Mouse (Mus musculus) liver, embryonic 11.5 days (tissue): ENCODE measurements around the gene Plekhm3. TPM values are rescaled to one million over a fixed set of nuclear protein-coding genes. Genes with fewer than 3 reads are reported as not detected.

Experiments used
- ATAC-seq: fragments of 200-750 bp; cut with Nextera tagmentation; replicated peaks from 2 replicates; pipeline ENCODE4 v1.8.0; 2017; ENCODE audit warnings: moderate number of reproducible peaks, mild to moderate bottlenecking, moderate TSS enrichment, moderate library complexity; ENCODE audit not compliant: low FRiP score
- DNase-seq: peaks from one replicate; pipeline ENCODE4 v3.0.0-alpha.2; 2017; ENCODE audit warnings: low spot score
- H3K27ac ChIP-seq: fragments of 300-500 bp; sonication (generic); 2 replicates; pipeline ENCODE4 v1.5.1; 2014; ENCODE audit warnings: mild to moderate bottlenecking, low read depth, low read length, control low read depth
- H3K27me3 ChIP-seq: fragments of 300-500 bp; sonication (generic); replicated peaks from 2 replicates; pipeline ENCODE4 v1.6.1; 2014; ENCODE audit warnings: low read length, mixed read lengths; ENCODE audit not compliant: control insufficient read depth, insufficient read depth
- H3K36me3 ChIP-seq: fragments of 300-500 bp; sonication (generic); 2 replicates; pipeline ENCODE4 v1.6.1; 2014; ENCODE audit warnings: mild to moderate bottlenecking, low read length, moderate library complexity, mixed read lengths; ENCODE audit not compliant: control insufficient read depth, insufficient read depth
- H3K4me1 ChIP-seq: fragments of 300-500 bp; sonication (generic); replicated peaks from 2 replicates; pipeline ENCODE4 v1.6.1; 2014; ENCODE audit warnings: low read length, mixed read lengths; ENCODE audit not compliant: control insufficient read depth, insufficient read depth
- H3K4me2 ChIP-seq: fragments of 300-500 bp; sonication (generic); 2 replicates; pipeline ENCODE4 v1.6.1; 2014; ENCODE audit warnings: mild to moderate bottlenecking, control low read depth, moderate library complexity
- H3K4me3 ChIP-seq: fragments of 300-500 bp; sonication (generic); 2 replicates; pipeline ENCODE4 v1.5.1; 2014; ENCODE audit warnings: low read depth, low read length, control low read depth
- H3K9ac ChIP-seq: fragments of 300-500 bp; sonication (generic); 2 replicates; pipeline ENCODE4 v1.6.1; 2014; ENCODE audit warnings: low read depth, low read length, control low read depth
- H3K9me3 ChIP-seq: fragments of 300-500 bp; sonication (generic); 2 replicates; pipeline ENCODE4 v1.6.1; 2016; ENCODE audit warnings: low read length, inconsistent platforms, mixed read lengths; ENCODE audit not compliant: control insufficient read depth
- WGBS: fragments of 180-500 bp; shearing (Covaris S2); extraction: QIAGEN DNeasy Blood & Tissue Kit; methylation state at CpG from one replicate; pipeline ENCODE4 v1.1.7; 2014; 5-methylcytosine and 5-hydroxymethylcytosine counted together
- polyA plus RNA-seq: library from polyadenylated mRNA; unstranded; fragments of >200 nt; fragmentation: Nextera tagmentation; extraction: Ambion mirVana; gene quantifications from 2 replicates; pipeline ENCODE4 v1.2.1, GENCODE M21; 2014

The Plekhm3 gene
- polyA plus RNA-seq, 1 experiment from 2014 or later, result 5.6 TPM

- no peak overlapping the region for H3K4me2 ChIP-seq
- H3K9me3 ChIP-seq, result no peaks in the 10 kb centered on the region
- no peak overlapping the region for H3K9ac ChIP-seq
- no peak overlapping the region for H3K27ac ChIP-seq
- no peak overlapping the region for H3K4me3 ChIP-seq
- DNase-seq (no peak), ATAC-seq (no peak)
- no peaks in the 10 kb centered on the region for H3K4me1 ChIP-seq
- 90% methylated on average over 3 of the region's 3 CpGs for WGBS
- H3K27me3 ChIP-seq, result no peaks in the 10 kb centered on the region
- no peaks in the 10 kb centered on the region for H3K36me3 ChIP-seq
These were observed 112.6 kb downstream of the Plekhm3 start for GRCm38 (mm10) chr1:64843900-64844616.

DNA sequence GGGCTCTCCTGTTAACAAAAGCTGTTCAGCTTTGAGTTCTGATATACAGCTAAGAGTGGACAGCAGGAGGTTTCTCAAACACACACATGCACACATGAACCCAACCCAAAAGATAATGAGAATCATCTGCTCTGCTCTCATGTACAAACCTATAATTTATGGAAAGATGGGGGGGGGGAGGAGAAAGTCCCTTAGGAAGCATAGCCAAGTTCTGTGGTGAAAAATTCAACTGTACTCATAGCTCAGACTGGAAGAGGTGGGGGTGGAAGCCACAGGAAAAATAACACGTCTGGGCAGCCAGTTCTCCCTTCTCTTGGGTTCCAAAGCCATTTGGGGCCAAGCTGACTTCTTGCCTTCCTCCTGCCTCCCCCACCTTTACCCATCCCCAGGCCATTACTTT lies 115.7 kb downstream of the Plekhm3 start:
- ATAC-seq (no peak), DNase-seq (no peak)
- 32% methylated on average over 1 of the region's 1 CpGs for WGBS
- no peak overlapping the region for H3K4me2 ChIP-seq
- no peaks in the 10 kb centered on the region for H3K9me3 ChIP-seq
- H3K27me3 ChIP-seq, result no peaks in the 10 kb centered on the region
- no peak overlapping the region for H3K27ac ChIP-seq
- H3K36me3 ChIP-seq, result no peaks in the 10 kb centered on the region
- H3K4me3 ChIP-seq, result no peak overlapping the region
- no peak overlapping the region for H3K9ac ChIP-seq
- H3K4me1 ChIP-seq, result no peaks in the 10 kb centered on the region

DNA sequence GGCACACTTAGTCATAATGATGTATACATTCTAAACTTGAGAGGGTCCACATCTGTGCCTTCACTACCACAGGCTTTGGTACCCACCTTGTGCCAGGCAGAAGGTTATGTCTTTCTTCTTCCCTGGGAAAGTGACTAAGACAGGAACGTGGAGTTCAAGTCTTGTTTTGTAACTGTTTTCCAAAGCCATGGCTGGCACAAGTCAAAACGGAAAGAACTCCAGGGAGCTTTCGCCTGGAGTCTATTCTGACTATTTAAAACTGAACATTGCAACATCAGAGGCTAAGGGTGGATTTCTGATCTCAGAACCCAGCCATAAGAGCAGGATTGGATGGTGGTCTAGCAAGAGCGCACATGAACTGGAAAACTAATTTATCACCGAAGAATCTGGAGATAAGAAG lies 120.0 kb downstream of the Plekhm3 start:
- ATAC-seq (no peak), DNase-seq (no peak)
- H3K4me3 ChIP-seq, result no peak overlapping the region
- H3K27me3 ChIP-seq, result no peaks in the 10 kb centered on the region
- no peaks in the 10 kb centered on the region for H3K36me3 ChIP-seq
- H3K27ac ChIP-seq, result no peak overlapping the region
- no peak overlapping the region for H3K4me2 ChIP-seq
- H3K9ac ChIP-seq, result no peak overlapping the region
- no peaks in the 10 kb centered on the region for H3K9me3 ChIP-seq
- no peaks in the 10 kb centered on the region for H3K4me1 ChIP-seq
- 89% methylated on average over 5 of the region's 5 CpGs for WGBS

DNA sequence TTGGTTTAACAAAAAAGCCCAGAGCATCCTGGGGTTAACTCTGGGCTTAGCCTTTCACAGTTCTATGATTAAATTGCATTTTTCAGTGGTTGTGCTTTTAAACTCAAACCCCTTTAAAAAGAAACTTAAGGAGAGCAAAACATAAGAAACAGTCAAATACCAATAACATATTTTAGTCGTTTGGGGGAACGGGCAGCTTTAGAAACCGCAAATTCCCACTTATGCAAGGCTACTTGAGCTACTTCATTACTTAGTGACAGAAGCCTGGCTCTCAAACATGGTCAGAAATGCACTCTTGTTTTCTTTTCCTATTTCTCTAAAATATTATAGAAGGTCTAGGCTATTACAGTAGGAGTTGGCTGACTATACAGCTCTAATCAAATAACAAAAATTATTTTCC lies 120.5 kb downstream of the Plekhm3 start:
- no peak overlapping the region for H3K4me2 ChIP-seq
- H3K9ac ChIP-seq, result no peak overlapping the region
- no peaks in the 10 kb centered on the region for H3K36me3 ChIP-seq
- H3K4me3 ChIP-seq, result no peak overlapping the region
- WGBS, result 77% methylated on average over 3 of the region's 3 CpGs
- no peak for ATAC-seq
- no peak for DNase-seq
- no peaks in the 10 kb centered on the region for H3K4me1 ChIP-seq
- H3K27ac ChIP-seq, result no peak overlapping the region
- no peaks in the 10 kb centered on the region for H3K27me3 ChIP-seq
- H3K9me3 ChIP-seq, result no peaks in the 10 kb centered on the region

DNA sequence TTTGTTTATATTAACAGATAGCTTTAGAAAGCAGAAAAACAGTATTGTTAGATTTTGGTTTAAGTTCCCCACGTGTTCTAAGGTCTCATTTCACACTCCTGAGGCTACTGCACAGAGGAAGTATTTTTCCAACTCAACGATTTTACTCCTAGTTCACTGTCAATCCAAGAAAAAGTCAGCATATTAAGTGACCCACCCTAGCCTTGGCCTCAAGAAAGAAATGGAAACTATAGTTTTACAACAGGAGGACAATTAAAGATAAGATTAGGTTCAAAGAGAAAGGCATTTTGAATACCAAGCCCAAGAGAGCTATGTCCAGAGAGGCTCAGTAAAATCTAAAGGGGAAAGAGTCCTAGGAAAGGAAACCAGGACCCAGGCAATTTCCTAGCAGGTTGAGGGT lies 125.1 kb downstream of the Plekhm3 start:
- WGBS, result 61% methylated on average over 2 of the region's 2 CpGs
- H3K36me3 ChIP-seq, result no peaks in the 10 kb centered on the region
- H3K9me3 ChIP-seq, result no peaks in the 10 kb centered on the region

DNA sequence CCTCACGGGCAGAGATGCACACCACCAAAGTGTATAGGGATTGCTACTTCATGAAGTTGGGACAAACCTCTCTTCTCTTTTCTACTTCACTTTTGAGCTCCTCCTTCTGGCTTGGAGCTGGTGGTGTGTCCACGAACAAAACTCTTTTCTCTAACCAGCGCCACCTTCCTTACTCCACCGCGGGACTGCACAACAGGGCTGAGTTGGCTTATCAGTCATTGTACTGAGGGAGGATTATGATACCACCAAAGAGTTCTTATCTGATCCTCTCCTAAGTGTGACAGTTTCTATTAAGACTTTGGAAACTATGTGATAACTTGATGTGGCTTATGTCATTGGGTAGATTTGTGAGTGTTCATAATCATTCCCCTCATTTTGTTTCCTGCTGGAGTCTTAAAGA lies 129.2 kb downstream of the Plekhm3 start:
- ATAC-seq, result no peak
- H3K4me2 ChIP-seq, result no peak overlapping the region
- no peaks in the 10 kb centered on the region for H3K9me3 ChIP-seq
- no peak overlapping the region for H3K9ac ChIP-seq
- 84% methylated on average over 5 of the region's 5 CpGs for WGBS
- H3K4me3 ChIP-seq, result no peak overlapping the region
- no peak overlapping the region for H3K27ac ChIP-seq
- DNase-seq, result no peak
- H3K27me3 ChIP-seq, result no peaks in the 10 kb centered on the region
- no peaks in the 10 kb centered on the region for H3K4me1 ChIP-seq
- no peaks in the 10 kb centered on the region for H3K36me3 ChIP-seq

More for the DNA sequence above, 125.1 kb downstream of the Plekhm3 start:
- H3K27ac ChIP-seq, result no peak overlapping the region
- no peak for DNase-seq
- H3K4me3 ChIP-seq, result no peak overlapping the region
- ATAC-seq, result no peak
- no peak overlapping the region for H3K9ac ChIP-seq
- no peaks in the 10 kb centered on the region for H3K27me3 ChIP-seq
- H3K4me2 ChIP-seq, result no peak overlapping the region
- H3K4me1 ChIP-seq, result no peaks in the 10 kb centered on the region

- Histone ChIP-seq H3K27ac (no peak overlapping the region), H3K4me1 (no peaks in the 10 kb centered on the region), H3K36me3 (no peaks in the 10 kb centered on the region), H3K9ac (no peak overlapping the region), H3K9me3 (no peaks in the 10 kb centered on the region), H3K4me3 (no peak overlapping the region), H3K4me2 (no peak overlapping the region), H3K27me3 (no peaks in the 10 kb centered on the region)
- ATAC-seq, result no peak
- no peak for DNase-seq
- WGBS, result 76% methylated on average over 6 of the region's 6 CpGs
These were observed 130.1 kb downstream of the Plekhm3 start for GRCm38 (mm10) chr1:64826348-64827103.

GRCm38 (mm10) chr1:64823564-64823963 lies 133.1 kb downstream of the Plekhm3 start:
- DNase-seq (no peak), ATAC-seq (no peak)
- Histone ChIP-seq H3K9ac (no peak overlapping the region), H3K36me3 (no peaks in the 10 kb centered on the region), H3K27ac (no peak overlapping the region), H3K4me1 (no peaks in the 10 kb centered on the region), H3K27me3 (no peaks in the 10 kb centered on the region), H3K9me3 (no peaks in the 10 kb centered on the region), H3K4me3 (no peak overlapping the region), H3K4me2 (no peak overlapping the region)
- WGBS, result 54% methylated on average over 6 of the region's 6 CpGs

GRCm38 (mm10) chr1:64817709-64818108 lies 138.9 kb downstream of the Plekhm3 start:
- Histone ChIP-seq H3K36me3 (no peaks in the 10 kb centered on the region), H3K4me1 (no peaks in the 10 kb centered on the region), H3K4me3 (no peak overlapping the region), H3K27me3 (no peaks in the 10 kb centered on the region), H3K9ac (no peak overlapping the region), H3K27ac (no peak overlapping the region), H3K4me2 (no peak overlapping the region), H3K9me3 (no peaks in the 10 kb centered on the region)
- ATAC-seq, result no peak
- DNase-seq, result no peak
- 81% methylated on average over 5 of the region's 5 CpGs for WGBS
